Mouse (Mus musculus) liver, adult 2 months (tissue): Measurements from ENCODE around the gene Zfp42.

Experiments used
- CTCF ChIP-seq: fragments of 200-500 bp; IDR thresholded peaks from 2 replicates; pipeline ENCODE4 v1.5.1; 2011; ENCODE audit warnings: low read depth, low read length, control low read depth
- POLR2A ChIP-seq: fragments of 200-500 bp; IDR thresholded peaks from 2 replicates; pipeline ENCODE4 v1.6.1; 2011; ENCODE audit warnings: low read length, control low read depth; ENCODE audit not compliant: insufficient read depth; ENCODE audit errors: extremely low read depth

DNA sequence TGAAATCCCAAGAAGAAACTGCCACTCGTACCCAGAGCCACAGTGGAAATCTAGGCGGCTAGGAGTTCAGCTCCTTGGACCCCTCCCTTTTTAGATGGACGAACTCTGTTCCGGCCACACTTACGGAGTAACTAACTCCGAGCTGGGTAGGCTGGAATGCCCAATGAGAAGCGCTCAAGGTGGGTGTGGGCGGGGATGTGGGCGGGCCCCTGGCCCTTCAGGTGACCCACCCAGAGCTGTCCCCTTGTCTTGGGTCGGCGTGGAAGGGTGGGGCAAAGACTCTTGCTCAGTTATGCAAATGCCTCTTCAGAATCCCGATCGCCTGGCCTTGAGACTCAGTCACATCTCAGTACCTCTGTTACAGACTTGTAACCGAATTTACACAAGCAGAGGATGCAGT is at the start of gene Zfp42:
- TF ChIP-seq CTCF (no peak), POLR2A (no peak)
